Mouse (Mus musculus) lung, adult 2 months (tissue): ENCODE measurements around the gene Fau.

Source experiments
- CTCF ChIP-seq: fragments of 200-500 bp; IDR thresholded peaks from 2 replicates; pipeline ENCODE4 v1.5.1; 2011; ENCODE audit warnings: mild to moderate bottlenecking, low read length, control low read depth; ENCODE audit not compliant: insufficient read depth
- POLR2A ChIP-seq: fragments of 200-500 bp; IDR thresholded peaks from 2 replicates; pipeline ENCODE4 v1.6.1; 2011; ENCODE audit warnings: low read depth, mild to moderate bottlenecking, control low read depth, low read length, borderline replicate concordance; ENCODE audit errors: extremely low read depth

GRCm38 (mm10) chr19:6047154-6047898 is 10.3 kb upstream of the Fau start:
- TF ChIP-seq CTCF = no peak
- TF ChIP-seq POLR2A = no peak
